Mouse (Mus musculus) midbrain, postnatal 0 days (tissue): ENCODE results near the gene Hist1h4i. TPM values are rescaled to one million over a fixed set of nuclear protein-coding genes. Genes with fewer than 3 reads are reported as not detected.

Source experiments
- ATAC-seq: fragments of 200-750 bp; cut with Nextera tagmentation; 2 replicates; pipeline ENCODE4 v1.8.0; 2017; ENCODE audit warnings: moderate number of reproducible peaks, mild to moderate bottlenecking, moderate TSS enrichment, moderate library complexity; ENCODE audit not compliant: low FRiP score
- DNase-seq: peaks from one replicate; pipeline ENCODE4 v3.0.0-alpha.2; 2015; ENCODE audit warnings: low spot score
- H3K27ac ChIP-seq: fragments of 300-500 bp; sonication (generic); 2 replicates; pipeline ENCODE4 v1.5.1; 2014; ENCODE audit warnings: low read depth, mild to moderate bottlenecking, low read length, mixed read lengths
- H3K27me3 ChIP-seq: fragments of 300-500 bp; sonication (generic); 2 replicates; pipeline ENCODE4 v1.6.1; 2014; ENCODE audit warnings: low read length, control low read depth, mixed read lengths; ENCODE audit not compliant: insufficient read depth
- H3K36me3 ChIP-seq: fragments of 300-500 bp; sonication (generic); 2 replicates; pipeline ENCODE4 v1.6.1; 2014; ENCODE audit warnings: low read length, control low read depth, mixed read lengths; ENCODE audit not compliant: insufficient read depth
- H3K4me1 ChIP-seq: fragments of 300-500 bp; sonication (generic); 2 replicates; pipeline ENCODE4 v1.6.1; 2014; ENCODE audit warnings: mild to moderate bottlenecking, control low read depth, antibody characterized with exemption, low read length, mixed read lengths; ENCODE audit not compliant: insufficient read depth
- H3K4me2 ChIP-seq: fragments of 300-500 bp; sonication (generic); 2 replicates; pipeline ENCODE4 v1.6.1; 2014; ENCODE audit warnings: low read depth, mild to moderate bottlenecking, low read length, mixed read lengths; ENCODE audit not compliant: poor library complexity, severe bottlenecking
- H3K4me3 ChIP-seq: fragments of 300-500 bp; sonication (generic); 2 replicates; pipeline ENCODE4 v1.5.1; 2014; ENCODE audit warnings: low read depth, mild to moderate bottlenecking, low read length, moderate library complexity
- H3K9ac ChIP-seq: fragments of 300-500 bp; sonication (generic); replicated peaks from 2 replicates; pipeline ENCODE4 v1.6.1; 2014; ENCODE audit warnings: mild to moderate bottlenecking, low read length, moderate library complexity, mixed read lengths; ENCODE audit not compliant: poor library complexity, severe bottlenecking
- H3K9me3 ChIP-seq: fragments of 300-500 bp; sonication (generic); 2 replicates; pipeline ENCODE4 v1.6.1; 2016; ENCODE audit warnings: low read length, control low read depth
- CTCF ChIP-seq: IDR thresholded peaks from 2 replicates; pipeline ENCODE4 v1.5.1; 2016; ENCODE audit warnings: antibody characterized with exemption, mild to moderate bottlenecking
- WGBS: fragments of 180-500 bp; shearing (Covaris S2); extraction: QIAGEN DNeasy Blood & Tissue Kit; methylation state at CpG from one replicate; pipeline ENCODE4 v1.1.7; 2014; 5-methylcytosine and 5-hydroxymethylcytosine counted together
- polyA plus RNA-seq: library from polyadenylated mRNA; unstranded; fragments of >200 nt; fragmentation: Nextera tagmentation; extraction: Ambion mirVana; gene quantifications from 2 replicates; pipeline ENCODE4 v1.2.1, GENCODE M21; 2015
- total RNA-seq: library from RNA; depleted of rRNA; stranded (reverse); fragments of >200 nt; gene quantifications from 2 replicates; pipeline ENCODE4 v1.2.3, GENCODE M21; 2014

Hist1h4i gene
- total and polyA plus RNA-seq, 2 experiments from 2014 or later, result 2.5 to 19.2 TPM

- no peaks in the 10 kb centered on the region for H3K9me3 ChIP-seq
- 0 out of 2 replicates have a peak, but pooled peaks have one; percentile 60 for ATAC-seq
- H3K4me3 ChIP-seq, result no peak overlapping the region
- H3K36me3 ChIP-seq, result no peaks in the 10 kb centered on the region
- peak; percentile 74 for DNase-seq
- no peak overlapping the region for H3K27ac ChIP-seq
- H3K27me3 ChIP-seq, result peaks cover 64% of the 10 kb centered on the region
- H3K4me2 ChIP-seq, result no peak overlapping the region
- no peaks in the 10 kb centered on the region for H3K4me1 ChIP-seq
- 16% methylated on average over 27 of the region's 27 CpGs for WGBS
- H3K9ac ChIP-seq, result no peak overlapping the region
- no peak for TF ChIP-seq CTCF
Observed at GRCm38 (mm10) chr13:22015479-22016450, 25.4 kb downstream of the Hist1h4i start.

- DNase-seq, result no peak
Observed at GRCm38 (mm10) chr13:22014411-22014845, 26.7 kb downstream of the Hist1h4i start.

GRCm38 (mm10) chr13:22013716-22014115, 27.4 kb downstream of the Hist1h4i start:
- 25% methylated on average over 13 of the region's 13 CpGs for WGBS
- H3K36me3 ChIP-seq, result no peaks in the 10 kb centered on the region
- ATAC-seq (no peak), DNase-seq (no peak)
- no peak overlapping the region for H3K4me3 ChIP-seq
- H3K9ac ChIP-seq, result no peak overlapping the region
- TF ChIP-seq CTCF, result no peak
- no peaks in the 10 kb centered on the region for H3K4me1 ChIP-seq
- H3K4me2 ChIP-seq, result no peak overlapping the region
- H3K27me3 ChIP-seq, result peaks cover 76% of the 10 kb centered on the region
- H3K9me3 ChIP-seq, result no peaks in the 10 kb centered on the region
- H3K27ac ChIP-seq, result no peak overlapping the region

More at GRCm38 (mm10) chr13:22014411-22014845, 26.7 kb downstream of the Hist1h4i start:
- no peak for ATAC-seq
- H3K4me1 ChIP-seq, result no peaks in the 10 kb centered on the region
- no peak overlapping the region for H3K27ac ChIP-seq
- H3K4me3 ChIP-seq, result no peak overlapping the region
- H3K36me3 ChIP-seq, result no peaks in the 10 kb centered on the region
- 21% methylated on average over 17 of the region's 17 CpGs for WGBS
- H3K9me3 ChIP-seq, result no peaks in the 10 kb centered on the region
- no peak overlapping the region for H3K4me2 ChIP-seq
- H3K27me3 ChIP-seq, result peaks cover 76% of the 10 kb centered on the region
- TF ChIP-seq CTCF, result no peak
- H3K9ac ChIP-seq, result no peak overlapping the region

GRCm38 (mm10) chr13:22009642-22010041, 31.5 kb downstream of the Hist1h4i start, which contains the start of gene Prss16:
Gene Prss16, minus strand, starts transcription at chr13:22009742.
- Histone ChIP-seq H3K9me3 (no peaks in the 10 kb centered on the region), H3K4me3 (no peak within 1 kb of the TSS), H3K4me1 (peaks cover 6% of the 10 kb centered on the region), H3K27me3 (peaks cover 82% of the 10 kb centered on the region), H3K27ac (no peak within 1 kb of the TSS), H3K36me3 (no peaks in the 10 kb centered on the region), H3K4me2 (no peak within 1 kb of the TSS), H3K9ac (no peak within 1 kb of the TSS)
- DNase-seq (no peak), ATAC-seq (no peak)
- no peak for TF ChIP-seq CTCF
- WGBS, result 36% methylated on average over 7 of the region's 7 CpGs

GRCm38 (mm10) chr13:22008707-22009106, 32.5 kb downstream of the Hist1h4i start:
- ATAC-seq (no peak), DNase-seq (no peak)
- Histone ChIP-seq H3K4me1 (peaks cover 6% of the 10 kb centered on the region), H3K27me3 (peaks cover 86% of the 10 kb centered on the region), H3K27ac (no peak overlapping the region), H3K4me3 (no peak overlapping the region), H3K4me2 (no peak overlapping the region), H3K9ac (no peak overlapping the region), H3K9me3 (no peaks in the 10 kb centered on the region), H3K36me3 (no peaks in the 10 kb centered on the region)
- WGBS, result 79% methylated on average over 3 of the region's 3 CpGs
- TF ChIP-seq CTCF, result no peak

GRCm38 (mm10) chr13:22007872-22008271, 33.3 kb downstream of the Hist1h4i start:
- no peak for TF ChIP-seq CTCF
- Histone ChIP-seq H3K36me3 (no peaks in the 10 kb centered on the region), H3K9ac (no peak overlapping the region), H3K4me1 (peaks cover 6% of the 10 kb centered on the region), H3K9me3 (no peaks in the 10 kb centered on the region), H3K4me3 (no peak overlapping the region), H3K27me3 (peaks cover 90% of the 10 kb centered on the region), H3K27ac (no peak overlapping the region), H3K4me2 (no peak overlapping the region)
- no peak for ATAC-seq
- DNase-seq, result no peak
- WGBS, result 53% methylated on average over 7 of the region's 7 CpGs
